27 mouse cellular contexts compared by ENCODE assay signal in genomic region chr9:114986361-114986760, GRCm38 (mm10). TPM values are rescaled to one million over a fixed set of nuclear protein-coding genes. Genes with fewer than 3 reads are reported as not detected.
DNase-seq lines count a peak whose midpoint lies in the region; ATAC-seq and TF ChIP-seq lines count a peak whose summit lies in the region.
"Had no signal": no experiment of that assay in that cellular context is flagged by ENCODE, and none has a peak within 500 bp of the region (broad histone marks: within the 10 kb centered on the region; RNA-seq: fewer than 3 reads in every experiment).

No protein-coding gene starts in this region.

- no peak overlapping the region for H3K27ac ChIP-seq in kidney, embryonic 16.5 days (ENCODE audit: low read length)
- H3K27ac ChIP-seq in layer of hippocampus, adult 2 months: peak overlapping the region; percentile 18; the same call in 1 of the 2 replicates
- H3K27ac ChIP-seq: embryonic facial prominence, embryonic 12.5 days; embryonic facial prominence, embryonic 15.5 days; heart, embryonic 15.5 days; hindbrain, embryonic 10.5 days; hindbrain, embryonic 13.5 days had no signal

- no peak overlapping the region for H3K4me3 ChIP-seq in kidney, embryonic 16.5 days (ENCODE audit: low read length)
- H3K4me3 ChIP-seq in layer of hippocampus, adult 2 months: no peak overlapping the region
- H3K4me3 ChIP-seq: embryonic facial prominence, embryonic 12.5 days; embryonic facial prominence, embryonic 15.5 days; heart, embryonic 12.5 days; heart, embryonic 15.5 days; hindbrain, embryonic 10.5 days; hindbrain, embryonic 13.5 days had no signal

- no peak overlapping the region for H3K4me2 ChIP-seq in kidney, embryonic 16.5 days (replicated peaks; ENCODE audit: low read depth, low read length)
- H3K4me2 ChIP-seq: embryonic facial prominence, embryonic 12.5 days; embryonic facial prominence, embryonic 15.5 days; heart, embryonic 12.5 days; heart, embryonic 15.5 days; hindbrain, embryonic 13.5 days had no signal

- H3K9me3 ChIP-seq in kidney, embryonic 16.5 days (ENCODE audit: low read length): no peaks in the 10 kb centered on the region
- H3K9me3 ChIP-seq: embryonic facial prominence, embryonic 12.5 days; embryonic facial prominence, embryonic 15.5 days; heart, embryonic 15.5 days; hindbrain, embryonic 13.5 days had no signal

- ATAC-seq in kidney, embryonic 16.5 days (ENCODE audit: low FRiP score, low TSS enrichment): peak; percentile 66; the same call in 1 of the 2 replicates
- ATAC-seq: CD4-positive, CD25-positive, alpha-beta regulatory T cell, adult 4 months; forebrain, embryonic 14.5 days; forebrain, postnatal 0 days; hindbrain, embryonic 16.5 days had no signal

- H3K27me3 ChIP-seq in kidney, embryonic 16.5 days (ENCODE audit: insufficient read depth, low read length): no peaks in the 10 kb centered on the region
- H3K27me3 ChIP-seq: embryonic facial prominence, embryonic 12.5 days; embryonic facial prominence, embryonic 15.5 days; heart, embryonic 12.5 days; heart, embryonic 15.5 days; hindbrain, embryonic 13.5 days had no signal

- TF ChIP-seq POLR2A in brain, embryonic 14.5 days (IDR thresholded peaks at IDR 0.05; ENCODE audit: borderline replicate concordance, extremely low read depth, insufficient read depth, insufficient read length, poor library complexity, severe bottlenecking): no peak

- TF ChIP-seq CTCF in layer of hippocampus, adult 2 months (conservative IDR thresholded peaks at IDR 0.05): no peak
- TF ChIP-seq CTCF in brain, embryonic 14.5 days (IDR thresholded peaks at IDR 0.05; ENCODE audit: borderline replicate concordance, extremely low read depth, insufficient read depth, insufficient read length): no peak

- no peak overlapping the region for H3K9ac ChIP-seq in kidney, embryonic 16.5 days (replicated peaks; ENCODE audit: low read length)
- H3K9ac ChIP-seq: embryonic facial prominence, embryonic 12.5 days; embryonic facial prominence, embryonic 15.5 days; forebrain, postnatal 0 days; heart, embryonic 12.5 days; heart, embryonic 15.5 days; hindbrain, embryonic 13.5 days had no signal

- DNase-seq in kidney, adult 8-10 months: no peak
- peak in 1 of 2 experiments; percentile 24 for DNase-seq in layer of hippocampus, adult 2 months (ENCODE audit: low spot score in 2 of 2)
- no peak for DNase-seq in layer of hippocampus, adult 9-10 months (ENCODE audit: low spot score)
- DNase-seq in brain, adult 2 months (ENCODE audit: low read depth, low spot score): peak; percentile 47
- peak; percentile 6 for DNase-seq in brain, embryonic 14.5 days (ENCODE audit: low read depth)
- DNase-seq: adrenal gland, adult 8-10 months; adrenal gland, postnatal 25 days; cerebellum, adult 11 months; cerebellum, adult 2 months; cerebellum, adult 9-11 months; cerebellum, postnatal 25 days; forebrain, postnatal 0 days; gastrocnemius, postnatal 25 days; heart, adult 18-20 months; heart, postnatal 10 days; heart, postnatal 36 days had no signal

- 51% methylated on average over 5 of the region's 5 CpGs for WGBS in kidney, embryonic 16.5 days

- H3K4me1 ChIP-seq in kidney, embryonic 16.5 days (ENCODE audit: insufficient read depth, low read length): 0 out of 2 replicates have a peak, but pooled peaks cover 4% of the 10 kb centered on the region
- H3K4me1 ChIP-seq: embryonic facial prominence, embryonic 12.5 days; embryonic facial prominence, embryonic 15.5 days; heart, embryonic 15.5 days had no signal

- H3K36me3 ChIP-seq in kidney, embryonic 16.5 days (ENCODE audit: insufficient read depth, low read length): no peaks in the 10 kb centered on the region
- H3K36me3 ChIP-seq: embryonic facial prominence, embryonic 12.5 days; embryonic facial prominence, embryonic 15.5 days; heart, embryonic 12.5 days; heart, embryonic 15.5 days; hindbrain, embryonic 10.5 days; hindbrain, embryonic 13.5 days had no signal

RNA-seq across cellular contexts. Expression of gene Rps27rt, which starts 3.8 kb away (rescaled TPM):
- polyA plus RNA-seq in kidney, embryonic 16.5 days (2015; fragmentation: Nextera tagmentation; extraction: Ambion mirVana): 241 and 422 TPM in 2 replicates
- total RNA-seq in layer of hippocampus, adult 2 months (2021): 10 to 100 TPM; 25.5 to 28.0 TPM
- polyA plus RNA-seq in brain, embryonic 14.5 days (2012; rRNA removed): 36.9 and 37.5 TPM in 2 replicates

RNA-seq across cellular contexts. Expression of gene Osbpl10, which starts 8.0 kb away (rescaled TPM):
- 2.8 and 3.1 TPM in 2 replicates for polyA plus RNA-seq in kidney, embryonic 16.5 days (2015; fragmentation: Nextera tagmentation; extraction: Ambion mirVana)
- total RNA-seq in layer of hippocampus, adult 2 months (2021): 10 to 100 TPM; 19.0 to 19.5 TPM
- polyA plus RNA-seq in brain, embryonic 14.5 days (2012; rRNA removed): 4.3 and 7.3 TPM in 2 replicates
- total RNA-seq: MEL had no signal
- polyA plus RNA-seq: CD4-positive, CD25-positive, alpha-beta regulatory T cell, adult 4 months had no signal

RNA-seq across cellular contexts. Expression of gene Gpd1l, which starts 52.6 kb away (rescaled TPM):
- polyA plus RNA-seq in kidney, embryonic 16.5 days (2015; fragmentation: Nextera tagmentation; extraction: Ambion mirVana): 20.8 and 22.9 TPM in 2 replicates
- 10 to 100 TPM; 75.2 to 78.3 TPM for total RNA-seq in layer of hippocampus, adult 2 months (2021)
- 27.4 and 30.3 TPM in 2 replicates for polyA plus RNA-seq in brain, embryonic 14.5 days (2012; rRNA removed)
- total RNA-seq: MEL had no signal

Comparison
In these comparisons a context has a peak if more than half of its experiments do, and no peak if none do; other contexts are left out.
1. DNase-seq: peak in brain, adult 2 months (single experiment) and brain, embryonic 14.5 days (single experiment); none in kidney, adult 8-10 months (0 of 2) and layer of hippocampus, adult 9-10 months (single experiment).